Mouse (Mus musculus): Measurements from ENCODE around the gene Sept9. TPM values are rescaled to one million over a fixed set of nuclear protein-coding genes. Genes with fewer than 3 reads are reported as not detected.
"Not testable (repeated sequence)": the region's sequence is repeated elsewhere in the genome, so short reads cannot be mapped to it uniquely, and the experiment has no call there.

Gene Sept9
- polyA plus RNA-seq, 1 experiment = 34.6 TPM

DNA sequence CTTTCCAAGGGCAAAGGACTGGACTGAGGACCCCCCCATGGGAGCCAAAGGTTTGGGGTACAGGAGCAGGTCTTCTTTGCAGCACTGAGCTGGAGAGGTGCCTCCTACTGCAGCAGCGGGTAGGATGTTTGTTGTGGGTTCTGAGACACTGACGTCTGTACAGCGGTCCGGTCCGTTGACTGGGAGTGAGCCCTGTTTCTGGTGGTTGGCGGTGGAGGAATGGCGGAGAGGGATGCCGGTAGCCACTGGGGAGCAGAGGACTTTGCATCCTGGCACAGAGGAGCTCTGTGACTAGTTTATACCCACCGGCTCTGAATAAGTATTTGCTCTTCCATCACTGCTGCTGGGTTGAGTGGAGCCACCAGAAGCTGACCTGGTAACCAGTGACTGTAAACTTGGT, 138.3 kb downstream of the Sept9 start:
- Histone ChIP-seq H3K4me1 (ENCODE audit: control insufficient read depth, insufficient read depth, low read length) (peaks cover 4% of the 10 kb centered on the region; the same call in 1 of the 2 replicates), H3K4me3 (ENCODE audit: insufficient read depth, low read length) (no peak overlapping the region), H3K27ac (ENCODE audit: insufficient read depth, low read length) (no peak overlapping the region)
- TF ChIP-seq POLR2A (IDR thresholded peaks at IDR 0.05; ENCODE audit: extremely low read depth, insufficient read depth, low read length) (no peak), CTCF (IDR thresholded peaks at IDR 0.05; ENCODE audit: extremely low read depth, insufficient read depth, low read length) (no peak)

GRCm38 (mm10) chr11:117338503-117338902, 139.0 kb downstream of the Sept9 start:
- Histone ChIP-seq H3K4me3 (ENCODE audit: insufficient read depth, low read length) (no peak overlapping the region), H3K4me1 (ENCODE audit: control insufficient read depth, insufficient read depth, low read length) (0 out of 2 replicates have a peak, but pooled peaks cover 2% of the 10 kb centered on the region), H3K27ac (ENCODE audit: insufficient read depth, low read length) (no peak overlapping the region)
- no peak for TF ChIP-seq CTCF (IDR thresholded peaks at IDR 0.05; ENCODE audit: extremely low read depth, insufficient read depth, low read length)

DNA sequence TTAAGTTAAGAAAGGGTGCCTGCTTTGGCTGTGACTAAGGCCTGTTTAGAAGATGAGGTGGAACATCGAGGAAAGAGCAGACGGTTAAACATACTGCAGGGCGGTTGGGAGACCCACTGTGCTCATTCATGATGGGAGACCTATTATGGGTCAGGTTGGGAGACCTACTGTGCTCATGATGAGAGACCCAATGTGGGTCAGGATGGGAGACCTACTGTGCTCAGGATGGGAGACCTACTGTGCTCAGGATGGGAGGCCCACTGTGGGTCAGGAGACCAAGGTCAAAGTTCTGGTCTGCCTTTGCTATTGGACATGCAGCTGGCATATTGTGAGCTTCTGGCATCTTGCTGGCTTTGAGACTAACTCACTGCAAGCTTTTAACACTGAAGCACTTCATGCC, 139.6 kb downstream of the Sept9 start:
- H3K4me3 ChIP-seq (ENCODE audit: insufficient read depth, low read length) = no peak overlapping the region
- TF ChIP-seq POLR2A (IDR thresholded peaks at IDR 0.05; ENCODE audit: extremely low read depth, insufficient read depth, low read length) = no peak
- TF ChIP-seq CTCF (IDR thresholded peaks at IDR 0.05; ENCODE audit: extremely low read depth, insufficient read depth, low read length) = no peak
- H3K27ac ChIP-seq (ENCODE audit: insufficient read depth, low read length) = no peak overlapping the region
- 0 out of 2 replicates have a peak, but pooled peaks cover 2% of the 10 kb centered on the region for H3K4me1 ChIP-seq (ENCODE audit: control insufficient read depth, insufficient read depth, low read length)

DNA sequence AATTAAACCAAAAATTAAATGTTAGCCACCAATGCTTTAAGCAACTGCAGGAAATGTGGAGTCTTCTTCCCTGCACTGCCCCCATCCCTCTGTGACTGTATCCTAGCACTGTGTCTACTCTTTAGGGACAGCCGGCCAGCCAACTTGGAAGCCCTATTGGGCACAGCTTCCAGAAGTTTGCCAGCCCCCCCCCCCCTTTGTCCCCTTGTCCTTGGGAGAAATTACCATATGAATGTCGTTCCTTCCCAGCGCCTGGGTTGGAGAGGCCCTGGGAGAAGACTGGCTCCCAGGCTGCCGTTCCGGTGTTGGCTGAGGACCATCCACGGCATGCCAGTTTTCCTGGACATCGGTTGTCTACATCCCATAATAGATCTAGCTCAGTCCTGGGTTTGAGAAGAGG, 141.8 kb downstream of the Sept9 start:
- H3K27ac ChIP-seq (ENCODE audit: insufficient read depth, low read length) = no peak overlapping the region
- 0 out of 2 replicates have a peak, but pooled peaks cover 2% of the 10 kb centered on the region for H3K4me1 ChIP-seq (ENCODE audit: control insufficient read depth, insufficient read depth, low read length)
- no peak overlapping the region for H3K4me3 ChIP-seq (ENCODE audit: insufficient read depth, low read length)
- no peak for TF ChIP-seq POLR2A (IDR thresholded peaks at IDR 0.05; ENCODE audit: extremely low read depth, insufficient read depth, low read length)
- no peak for TF ChIP-seq CTCF (IDR thresholded peaks at IDR 0.05; ENCODE audit: extremely low read depth, insufficient read depth, low read length)

- no peak overlapping the region for H3K27ac ChIP-seq (ENCODE audit: insufficient read depth, low read length)
- H3K4me3 ChIP-seq (ENCODE audit: insufficient read depth, low read length) = no peak overlapping the region
- 0 out of 2 replicates have a peak, but pooled peaks cover 2% of the 10 kb centered on the region for H3K4me1 ChIP-seq (ENCODE audit: control insufficient read depth, insufficient read depth, low read length)
- TF ChIP-seq CTCF (IDR thresholded peaks at IDR 0.05; ENCODE audit: extremely low read depth, insufficient read depth, low read length) = no peak
- TF ChIP-seq POLR2A (IDR thresholded peaks at IDR 0.05; ENCODE audit: extremely low read depth, insufficient read depth, low read length) = no peak
Measured at GRCm38 (mm10) chr11:117342076-117342475, 142.6 kb downstream of the Sept9 start.

DNA sequence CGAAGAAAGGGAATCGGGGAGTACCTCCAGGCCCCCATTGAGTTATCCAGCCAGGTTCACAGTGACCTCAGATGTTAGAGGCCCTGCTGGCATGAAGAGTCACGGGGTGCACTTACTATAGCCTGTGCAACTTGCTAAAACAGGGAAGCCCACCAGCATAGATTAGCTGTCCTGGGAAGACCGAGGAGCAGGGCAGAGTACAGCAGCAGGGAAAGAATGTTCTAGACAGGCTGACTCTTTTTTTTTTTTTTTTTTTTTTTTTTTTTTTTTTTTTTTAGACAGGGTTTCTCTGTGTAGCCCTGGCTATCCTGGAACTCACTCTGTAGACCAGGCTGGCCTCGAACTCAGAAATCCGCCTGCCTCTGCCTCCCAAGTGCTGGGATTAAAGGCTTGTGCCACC, 143.0 kb downstream of the Sept9 start:
- not testable (repeated sequence) for H3K4me3 ChIP-seq (ENCODE audit: insufficient read depth, low read length); H3K27ac ChIP-seq (ENCODE audit: insufficient read depth, low read length); H3K4me1 ChIP-seq (ENCODE audit: control insufficient read depth, insufficient read depth, low read length)

DNA sequence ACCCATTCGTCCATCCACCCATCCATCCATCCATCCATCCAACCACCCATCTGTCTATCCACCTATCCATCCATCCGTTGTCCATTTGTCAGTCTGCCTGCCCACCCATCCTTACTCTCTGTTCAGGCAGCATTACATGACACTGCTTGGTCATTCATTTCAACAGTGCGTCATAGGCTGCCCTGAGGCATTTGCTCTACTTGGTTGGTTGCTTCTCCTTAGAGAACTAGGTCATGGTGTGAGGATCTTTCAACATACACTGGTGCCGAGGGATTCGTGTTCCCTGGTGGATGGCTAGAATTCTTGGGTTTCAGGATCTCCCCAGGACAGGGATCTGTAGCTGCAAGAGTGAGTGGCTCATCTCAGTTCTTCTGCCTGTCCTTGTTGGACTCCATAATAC, 144.3 kb downstream of the Sept9 start:
- no peak overlapping the region for H3K4me3 ChIP-seq (ENCODE audit: insufficient read depth, low read length)
- peaks cover 4% of the 10 kb centered on the region for H3K4me1 ChIP-seq (ENCODE audit: control insufficient read depth, insufficient read depth, low read length)
- no peak overlapping the region for H3K27ac ChIP-seq (ENCODE audit: insufficient read depth, low read length)
- TF ChIP-seq CTCF (IDR thresholded peaks at IDR 0.05; ENCODE audit: extremely low read depth, insufficient read depth, low read length) = no peak
- no peak for TF ChIP-seq POLR2A (IDR thresholded peaks at IDR 0.05; ENCODE audit: extremely low read depth, insufficient read depth, low read length)

DNA sequence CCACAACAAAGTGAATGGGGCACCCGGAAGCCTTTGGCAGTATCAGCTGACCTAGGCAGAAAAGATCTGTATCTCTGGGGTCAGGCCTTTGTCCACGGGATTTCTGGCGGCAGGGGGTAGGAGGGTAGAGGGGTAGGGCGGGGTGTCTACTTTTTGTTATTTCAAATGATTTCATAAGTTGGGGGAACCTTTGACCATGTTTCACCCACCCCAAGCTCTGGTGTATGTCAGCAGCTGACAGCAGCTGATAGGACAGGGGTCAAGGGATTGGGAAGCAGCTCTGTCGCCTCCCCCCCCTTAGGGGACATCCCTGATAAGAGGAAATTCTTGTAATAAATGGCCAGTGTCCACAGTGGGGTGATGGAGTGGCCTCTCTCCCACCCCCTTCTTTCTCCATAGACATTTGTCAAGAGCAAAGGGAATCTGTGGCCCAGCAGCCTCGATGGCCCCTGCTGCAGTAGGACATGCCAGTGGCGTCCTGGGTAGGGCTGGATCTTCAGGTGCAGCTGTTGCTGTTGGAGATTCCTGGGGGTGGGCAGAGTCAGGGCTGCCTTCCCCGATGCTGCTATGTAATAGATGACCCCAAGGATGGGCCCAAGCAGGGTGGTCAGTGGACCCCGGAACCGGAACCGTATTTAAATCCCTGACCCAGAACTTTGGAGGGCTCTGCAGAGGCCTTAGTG, 145.0 kb downstream of the Sept9 start:
- H3K4me3 ChIP-seq (ENCODE audit: insufficient read depth, low read length) = no peak overlapping the region
- peaks cover 4% of the 10 kb centered on the region for H3K4me1 ChIP-seq (ENCODE audit: control insufficient read depth, insufficient read depth, low read length)
- TF ChIP-seq CTCF (IDR thresholded peaks at IDR 0.05; ENCODE audit: extremely low read depth, insufficient read depth, low read length) (no peak), POLR2A (IDR thresholded peaks at IDR 0.05; ENCODE audit: extremely low read depth, insufficient read depth, low read length) (no peak)
- no peak overlapping the region for H3K27ac ChIP-seq (ENCODE audit: insufficient read depth, low read length)

GRCm38 (mm10) chr11:117345022-117345765, 145.7 kb downstream of the Sept9 start:
- peaks cover 4% of the 10 kb centered on the region for H3K4me1 ChIP-seq (ENCODE audit: control insufficient read depth, insufficient read depth, low read length)
- H3K4me3 ChIP-seq (ENCODE audit: insufficient read depth, low read length) = no peak overlapping the region
- no peak overlapping the region for H3K27ac ChIP-seq (ENCODE audit: insufficient read depth, low read length)
- TF ChIP-seq CTCF (IDR thresholded peaks at IDR 0.05; ENCODE audit: extremely low read depth, insufficient read depth, low read length) (no peak), POLR2A (IDR thresholded peaks at IDR 0.05; ENCODE audit: extremely low read depth, insufficient read depth, low read length) (no peak)

DNA sequence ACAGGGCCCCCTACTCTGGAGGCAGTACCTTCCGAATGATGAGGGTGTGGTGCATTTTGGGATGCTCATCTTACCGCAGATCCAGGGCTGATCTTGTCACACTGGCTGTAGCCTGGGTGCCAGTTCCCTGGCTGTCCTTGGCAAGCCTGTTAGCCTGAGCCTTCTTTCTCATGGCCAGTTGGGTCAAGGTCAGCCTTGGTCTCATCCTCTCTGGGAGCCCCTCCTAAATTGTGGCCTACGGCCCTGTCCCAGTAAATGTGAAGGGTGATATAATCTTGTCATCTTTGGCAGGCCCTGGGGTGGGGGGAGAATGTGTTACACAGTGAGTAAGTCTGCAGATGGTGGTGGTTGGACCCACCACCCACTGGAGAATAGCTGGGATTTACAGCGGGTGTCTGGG, 147.8 kb downstream of the Sept9 start:
- H3K4me3 ChIP-seq (ENCODE audit: insufficient read depth, low read length) = no peak overlapping the region
- peaks cover 4% of the 10 kb centered on the region for H3K4me1 ChIP-seq (ENCODE audit: control insufficient read depth, insufficient read depth, low read length)
- no peak for TF ChIP-seq POLR2A (IDR thresholded peaks at IDR 0.05; ENCODE audit: extremely low read depth, insufficient read depth, low read length)
- no peak for TF ChIP-seq CTCF (IDR thresholded peaks at IDR 0.05; ENCODE audit: extremely low read depth, insufficient read depth, low read length)
- no peak overlapping the region for H3K27ac ChIP-seq (ENCODE audit: insufficient read depth, low read length)

All from cortical plate, adult 2 months (tissue).